Mouse (Mus musculus): ENCODE measurements around the gene Myrfl.

The Myrfl gene

DNA sequence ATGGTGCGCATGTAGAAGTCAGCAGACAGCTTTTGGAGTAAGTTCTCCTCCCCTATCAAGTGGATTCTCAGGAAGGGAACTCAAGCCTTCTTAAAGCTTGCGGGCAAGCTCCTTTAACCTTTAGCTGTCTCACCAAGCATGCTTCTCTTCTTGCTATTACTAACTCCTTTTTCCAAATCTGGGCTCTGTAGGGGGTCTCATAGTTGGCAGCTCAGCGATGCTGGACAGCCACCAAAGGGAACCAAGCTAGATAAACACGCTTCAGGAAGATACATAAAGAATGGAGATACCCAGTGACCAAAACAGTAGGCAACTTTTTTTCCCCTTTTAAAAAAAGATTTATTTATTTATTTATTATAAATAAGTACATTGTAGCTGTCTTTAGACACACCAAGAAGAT, 136.9 kb downstream of the Myrfl start:
- no peak for DNase-seq (ENCODE audit: low spot score in 2 of 2)

DNA sequence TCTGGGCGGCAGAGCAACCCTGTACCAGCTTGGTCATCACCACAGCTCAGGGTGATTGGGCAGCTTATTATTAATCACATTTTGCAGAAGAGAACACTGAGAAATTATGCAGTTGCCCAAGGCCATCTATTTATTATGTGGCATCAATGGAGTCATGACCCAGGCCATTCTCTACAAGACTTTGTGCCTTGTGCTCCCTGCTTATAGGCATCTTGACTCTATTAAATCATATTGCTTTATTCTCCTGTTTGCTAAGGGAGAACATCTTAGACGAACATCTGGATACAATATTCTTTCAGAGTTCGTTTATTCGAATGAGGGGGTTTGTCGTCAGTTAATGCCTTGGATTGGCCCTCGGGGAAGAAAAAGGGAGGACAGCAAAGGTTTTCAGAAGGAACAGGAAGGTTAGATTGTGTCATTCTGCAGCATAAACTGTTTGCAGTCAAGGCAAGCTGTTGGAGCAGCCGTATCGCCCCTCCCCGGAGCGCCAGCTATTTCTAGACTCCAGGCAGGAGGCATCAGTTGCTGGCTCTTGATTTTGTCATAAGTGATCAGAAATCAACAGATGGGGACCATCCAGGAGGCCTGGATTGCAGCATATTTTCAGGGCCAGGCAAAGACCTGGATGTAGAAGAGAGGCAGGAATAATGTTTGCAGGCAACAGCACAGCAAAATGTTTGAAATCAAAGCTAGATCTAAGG, 140.7 kb downstream of the Myrfl start:
- DNase-seq (ENCODE audit: low spot score in 2 of 2): no peak

DNA sequence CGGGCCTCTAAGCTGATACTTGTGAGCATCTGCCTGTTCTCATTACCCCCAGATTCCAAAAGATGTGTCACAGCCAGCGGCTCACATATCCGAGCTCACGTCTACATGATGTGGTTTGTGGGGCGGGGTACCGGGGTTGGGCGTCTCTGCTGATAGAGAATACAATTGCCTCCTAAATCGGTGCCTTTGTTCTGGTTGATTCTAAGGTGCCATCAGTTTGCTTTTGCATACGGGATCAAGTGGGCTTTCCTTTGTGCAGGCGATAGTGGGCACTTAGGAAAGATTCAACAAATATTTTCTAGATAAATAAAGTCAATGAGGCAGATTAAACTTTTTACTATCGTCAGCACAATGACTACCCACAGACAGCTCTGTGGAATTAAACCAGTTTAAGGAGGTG, 141.8 kb downstream of the Myrfl start:
- no peak for DNase-seq (ENCODE audit: low spot score in 2 of 2)

DNA sequence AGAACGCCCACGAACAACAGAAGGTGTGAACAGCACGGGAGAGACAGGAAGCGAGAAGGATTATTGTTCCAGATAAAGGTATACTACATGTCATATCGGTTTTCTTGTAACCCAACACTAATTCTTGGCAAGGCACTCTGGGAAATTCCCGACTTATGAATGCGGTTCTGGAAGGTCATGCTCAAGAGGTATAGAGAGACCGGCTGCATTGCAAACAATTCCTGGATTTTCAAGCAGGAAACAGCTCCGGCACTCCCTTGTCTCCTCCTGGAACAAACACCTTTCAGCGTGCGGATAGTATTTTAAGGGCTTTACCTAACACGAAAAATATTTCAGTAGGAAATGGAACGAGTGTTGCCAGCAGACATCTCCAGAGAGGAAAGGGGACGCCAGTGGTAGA, 145.8 kb downstream of the Myrfl start:
- no peak for DNase-seq (ENCODE audit: low spot score in 2 of 2)

DNA sequence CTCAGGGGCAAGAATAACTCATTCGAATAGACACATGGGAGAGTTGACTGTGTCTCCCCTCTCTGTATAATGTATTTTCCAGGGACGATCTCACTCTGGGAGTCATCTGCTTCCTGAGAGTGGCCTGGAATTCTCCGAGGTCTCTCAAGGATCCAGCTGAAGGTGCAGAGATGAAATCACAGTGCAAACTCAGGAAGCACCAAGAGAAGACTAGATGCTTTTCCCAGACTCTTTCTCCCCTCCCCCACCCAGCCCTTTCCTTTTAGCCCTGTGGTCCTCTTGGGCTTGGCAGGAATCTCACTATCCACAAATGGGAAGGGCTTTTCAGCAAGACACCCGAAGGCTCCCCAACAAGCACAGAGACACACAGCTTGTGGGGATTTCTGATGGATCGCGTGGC, 146.7 kb downstream of the Myrfl start:
- no peak for DNase-seq (ENCODE audit: low spot score in 2 of 2)

DNA sequence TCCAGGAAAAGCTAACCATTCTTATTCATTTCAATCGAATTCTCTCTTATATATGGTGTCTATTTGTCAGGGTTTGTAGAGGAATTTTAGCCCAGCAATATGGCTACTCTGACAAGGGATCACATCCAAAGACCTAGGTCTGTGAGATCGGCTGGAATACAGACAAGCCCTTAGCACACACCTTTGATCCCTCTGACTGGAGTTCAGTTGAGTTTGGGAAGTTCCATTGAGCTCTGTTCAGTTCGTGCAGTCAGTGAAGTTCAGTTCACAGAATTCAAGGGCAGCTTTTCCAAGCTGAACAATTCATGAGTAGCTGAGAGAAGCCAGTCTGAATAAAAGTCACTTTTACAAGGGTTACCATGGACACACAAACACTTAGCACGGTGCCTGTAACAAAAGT, 148.0 kb downstream of the Myrfl start:
- no peak for DNase-seq (ENCODE audit: low spot score in 2 of 2)

DNA sequence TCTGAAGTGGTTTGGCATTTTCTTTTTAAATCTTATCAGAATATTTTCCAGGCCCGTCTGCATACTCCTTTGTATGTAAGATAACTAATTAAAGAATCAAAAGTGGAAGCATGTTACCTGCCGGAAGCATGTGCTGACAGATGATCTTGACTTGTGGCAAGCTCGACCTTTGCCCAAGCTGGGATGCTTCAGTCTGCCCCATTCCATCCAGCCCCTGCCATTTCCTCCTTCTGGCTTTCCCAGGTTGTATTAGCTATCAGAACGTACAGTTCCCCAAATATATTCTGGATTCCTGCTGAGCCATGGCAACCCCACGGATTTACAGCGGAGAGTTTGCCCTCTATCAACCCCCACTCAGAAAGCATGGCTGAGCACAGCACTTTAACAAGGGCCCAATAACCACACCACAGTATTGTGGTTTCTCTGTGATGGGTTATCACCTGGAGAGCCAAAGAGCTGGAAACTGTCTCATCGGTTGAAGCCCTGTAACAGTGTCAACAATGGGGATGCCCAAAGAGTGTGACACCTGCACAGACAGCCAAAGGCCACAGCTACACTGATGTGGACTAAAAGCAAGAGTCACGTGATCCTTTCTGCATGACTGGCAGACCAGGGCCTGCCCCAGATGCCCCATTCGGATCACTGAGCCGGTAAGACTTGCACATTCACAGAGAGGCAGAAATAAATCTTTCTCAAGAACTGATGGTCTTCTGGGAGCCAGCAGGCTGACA, 150.3 kb downstream of the Myrfl start:
- no peak for DNase-seq (ENCODE audit: low spot score in 2 of 2)

DNA sequence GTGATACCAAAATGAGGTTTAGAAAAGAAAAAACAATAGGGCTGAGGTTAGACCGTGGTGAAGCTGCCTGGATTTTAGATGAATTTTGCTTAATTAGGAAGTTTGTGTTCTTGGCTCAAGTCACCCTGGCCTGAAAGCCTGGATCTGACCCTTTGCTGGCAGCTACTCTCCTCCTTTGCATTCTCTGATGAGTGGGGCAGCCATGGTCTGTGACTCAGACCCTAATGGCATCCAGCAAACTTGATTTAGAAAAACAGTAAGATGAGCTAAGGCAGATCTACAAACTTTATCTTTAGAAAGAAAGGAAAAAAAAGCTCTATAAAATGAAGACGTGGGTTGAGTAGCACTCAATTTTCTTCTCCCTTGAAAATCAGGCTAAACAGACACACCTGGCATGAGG, 154.0 kb downstream of the Myrfl start:
- DNase-seq (ENCODE audit: low spot score in 2 of 2): no peak

DNA sequence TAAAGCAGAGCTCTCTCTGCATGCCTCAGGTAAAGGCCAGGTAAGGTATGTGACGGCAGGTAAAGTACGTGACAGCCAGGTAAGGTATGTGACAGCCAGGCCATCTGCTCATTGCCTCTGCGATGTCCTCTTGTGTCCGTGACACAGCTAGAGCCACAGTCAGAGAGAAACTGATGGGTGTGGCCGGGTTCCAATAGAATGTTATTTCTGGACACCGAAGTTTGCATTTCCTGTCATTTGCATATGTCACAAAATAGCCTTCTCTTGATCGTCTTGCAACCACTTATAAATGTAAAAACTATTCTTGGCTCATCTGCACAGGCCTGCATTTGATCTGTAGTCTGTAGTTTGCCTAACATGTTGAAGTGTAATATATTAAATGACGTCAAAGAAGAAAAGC, 154.5 kb downstream of the Myrfl start:
- no peak for DNase-seq (ENCODE audit: low spot score in 2 of 2)

DNA sequence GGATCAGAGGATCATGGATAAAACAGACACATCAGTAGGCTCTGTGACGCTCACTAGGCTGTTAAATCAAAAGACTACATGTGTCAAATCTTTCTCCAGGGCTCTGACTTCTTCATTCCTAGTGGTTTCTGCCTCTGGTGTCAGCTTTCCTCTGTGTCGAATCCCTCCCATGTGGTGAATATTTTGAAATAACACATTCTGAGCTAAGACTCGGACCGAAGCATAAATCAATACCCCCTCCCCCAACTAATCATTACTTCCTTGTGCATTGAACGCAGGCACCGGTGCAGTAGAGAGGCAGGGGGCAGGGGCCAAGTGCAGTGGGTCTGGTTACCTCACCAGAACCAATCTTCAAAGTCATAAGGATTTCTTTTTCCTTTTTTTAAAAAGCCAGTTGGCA, 155.4 kb downstream of the Myrfl start:
- DNase-seq (ENCODE audit: low spot score in 2 of 2): no peak

DNA sequence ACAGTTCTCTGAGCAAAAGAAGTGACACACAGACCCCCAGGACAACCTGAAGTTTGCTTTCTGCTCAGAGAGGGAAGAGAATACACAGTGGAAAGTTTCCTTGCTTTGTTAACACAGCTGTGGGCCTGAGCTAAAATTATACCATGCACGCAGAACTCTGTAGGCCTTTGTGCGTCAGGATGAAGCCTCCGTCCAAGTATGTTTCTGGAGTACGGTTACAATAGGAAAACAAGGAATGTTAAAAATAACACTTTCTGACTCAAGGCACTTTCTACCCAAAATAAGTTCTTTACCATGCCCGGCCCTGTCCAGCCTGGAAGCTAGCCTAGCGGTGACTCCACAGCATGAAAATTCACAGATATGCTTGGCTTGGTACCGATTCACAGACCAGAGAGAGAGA, 156.6 kb downstream of the Myrfl start:
- DNase-seq (ENCODE audit: low spot score in 2 of 2): no peak

DNA sequence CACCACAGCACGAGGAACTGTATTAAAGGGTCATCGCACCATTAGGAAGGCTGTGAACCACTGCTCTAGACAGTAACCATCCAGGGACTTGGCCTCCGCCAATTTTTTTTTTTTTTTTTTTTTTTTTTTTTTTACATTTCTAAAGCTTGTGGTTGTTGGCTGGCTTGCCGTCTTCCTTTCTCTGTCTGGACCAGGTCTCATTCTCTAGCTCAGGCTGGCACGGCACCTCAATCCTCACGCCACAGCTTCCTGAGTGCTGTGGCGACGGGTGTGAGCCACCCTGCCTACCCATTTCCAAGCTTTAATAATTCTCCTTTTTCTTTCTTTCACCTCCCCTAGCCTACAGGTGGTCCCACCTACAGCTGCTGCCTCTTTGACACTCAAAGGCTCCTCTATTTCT, 158.2 kb downstream of the Myrfl start:
- DNase-seq (ENCODE audit: low spot score in 2 of 2): no peak

DNA sequence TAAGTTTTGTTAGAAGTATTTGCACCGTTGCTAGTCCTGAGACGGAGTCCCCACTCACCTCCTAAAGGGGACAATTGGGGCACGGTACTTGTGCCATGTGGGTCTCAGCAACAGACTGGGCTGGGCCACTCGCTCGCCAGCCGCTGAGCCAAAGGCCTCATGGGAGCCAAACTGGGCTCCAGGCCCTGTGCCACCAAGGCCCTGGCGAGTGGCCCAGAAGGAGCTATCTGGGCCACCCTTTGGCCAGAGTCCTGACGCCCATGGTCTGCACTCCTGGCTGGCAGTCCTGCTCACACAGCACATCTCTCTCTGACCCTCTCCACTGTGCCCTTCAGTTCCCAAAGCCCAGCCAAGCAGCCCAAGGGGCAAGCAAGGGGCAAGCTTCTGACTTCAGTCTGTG, 161.1 kb downstream of the Myrfl start:
- DNase-seq (ENCODE audit: low spot score in 2 of 2): no peak

DNA sequence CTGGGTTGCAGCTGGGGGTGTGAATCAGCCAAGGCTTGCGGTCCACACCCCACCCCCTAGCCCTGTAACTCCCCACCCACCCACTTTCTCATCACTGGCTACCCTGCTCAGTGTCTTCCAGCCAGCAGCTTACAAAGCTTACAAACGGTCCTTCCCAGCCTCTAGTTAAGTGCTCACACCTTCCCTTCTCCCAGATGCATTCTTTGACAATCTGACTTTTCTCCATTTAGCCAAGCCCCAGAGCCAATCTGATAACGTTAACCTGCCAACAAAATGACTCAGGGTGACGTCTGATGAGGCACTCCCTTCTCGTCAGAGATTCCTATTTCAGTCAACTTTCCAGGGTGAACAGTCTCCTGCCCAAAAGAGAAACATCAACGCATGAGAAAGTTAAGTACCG, 163.1 kb downstream of the Myrfl start:
- DNase-seq (ENCODE audit: low spot score in 2 of 2): no peak

DNA sequence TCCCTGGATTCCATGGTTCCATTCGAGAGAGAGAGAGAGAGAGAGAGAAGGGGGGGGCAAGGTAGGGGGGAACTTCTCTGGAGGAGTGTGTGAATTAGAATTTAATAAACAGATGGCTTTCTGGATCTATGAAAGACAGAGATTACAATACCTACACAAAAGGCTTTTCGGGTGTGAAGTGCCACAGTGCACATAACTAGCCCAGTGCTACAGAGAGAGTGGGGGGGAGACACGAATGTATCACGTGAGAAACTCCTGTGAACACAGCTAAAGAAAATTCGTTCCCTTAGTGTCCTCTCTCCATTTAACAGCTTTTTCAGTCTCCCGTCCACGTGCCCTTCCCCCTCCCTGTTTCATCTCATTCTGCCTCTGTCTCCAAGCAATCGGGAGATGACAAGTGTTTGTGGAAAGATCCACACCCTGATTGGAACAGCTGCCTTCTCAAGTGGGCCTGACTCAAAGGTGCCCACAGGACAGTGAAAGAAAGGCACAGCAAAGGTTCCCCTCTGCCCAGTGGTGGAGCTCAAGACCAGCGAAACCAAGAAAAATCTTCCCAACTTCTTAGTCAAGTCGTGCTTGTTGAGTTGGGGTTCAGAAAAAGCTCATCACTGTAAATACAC, 166.6 kb downstream of the Myrfl start:
- DNase-seq (ENCODE audit: low spot score in 2 of 2): no peak

DNA sequence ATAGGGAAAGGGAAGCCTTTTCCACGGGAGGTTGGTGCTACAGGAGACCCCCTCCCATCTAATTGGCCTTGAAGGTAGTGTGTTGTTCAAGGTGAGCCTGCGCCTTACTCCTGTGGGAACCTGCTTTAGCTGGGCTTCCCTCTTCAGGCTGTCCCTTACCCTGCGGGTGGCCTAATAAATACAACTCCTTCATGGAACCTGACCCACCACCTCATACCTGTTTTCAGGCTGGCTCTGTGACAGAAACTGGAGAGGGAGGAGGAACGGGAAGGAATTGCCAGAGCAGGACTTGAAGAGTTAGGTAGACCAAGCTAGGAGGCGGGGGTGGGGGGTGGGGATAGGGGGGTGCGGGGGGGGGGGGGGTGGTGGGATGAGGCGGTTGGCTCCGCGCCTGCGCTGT, 167.9 kb downstream of the Myrfl start:
- no peak for DNase-seq (ENCODE audit: low spot score in 2 of 2)

DNA sequence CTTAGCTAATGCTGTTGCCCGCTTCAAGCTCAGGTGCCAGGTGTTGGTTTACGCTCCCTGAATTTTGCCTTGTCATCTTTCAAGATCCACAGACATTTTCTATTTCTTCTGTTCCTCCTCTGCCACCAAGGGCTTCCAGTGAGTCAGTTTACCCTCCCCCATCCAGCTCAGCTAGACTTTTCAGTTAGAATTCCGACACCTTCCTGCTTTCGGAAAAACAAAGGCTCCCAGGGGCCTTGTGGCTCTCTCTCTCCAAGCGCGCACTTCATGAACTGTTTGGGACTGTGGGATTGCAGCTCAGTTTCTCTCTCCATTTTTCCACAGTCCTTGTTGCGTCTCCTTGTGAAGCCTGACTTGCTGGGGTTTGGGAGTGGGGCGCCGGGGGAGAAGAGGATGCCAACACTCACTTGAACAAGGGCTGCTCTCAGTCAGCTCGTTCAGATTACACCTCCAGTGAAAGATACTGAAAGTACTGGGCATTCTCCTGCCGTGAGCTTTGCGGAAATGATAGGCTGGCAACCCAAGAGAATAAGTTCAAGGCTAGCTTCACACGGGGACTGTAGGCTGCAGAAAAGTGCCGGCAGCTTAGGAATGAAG, 168.9 kb downstream of the Myrfl start:
- no peak for DNase-seq (ENCODE audit: low spot score in 2 of 2)
